Mouse (Mus musculus) frontal cortex, postnatal 10 days (tissue): ENCODE results near the gene Bbs9.

Experiments used
- DNase-seq, 2 experiments: peaks; one replicate each; pipeline ENCODE4 v3.0.0; 2022; ENCODE audit warnings: low spot score in 2 of 2, mixed read lengths in 1 of 2

The Bbs9 gene

GRCm38 (mm10) chr9:22468170-22468898 is 7.2 kb upstream of the Bbs9 start:
- DNase-seq = peak in 1 of 2 experiments; percentile 48

- no peak for DNase-seq
Observed at GRCm38 (mm10) chr9:22468899-22469259, 6.6 kb upstream of the Bbs9 start.

- no peak for DNase-seq
Observed at GRCm38 (mm10) chr9:22469643-22470042, 5.9 kb upstream of the Bbs9 start, which contains the start of gene Rp9. Gene Rp9, minus strand, starts transcription at chr9:22469743.

GRCm38 (mm10) chr9:22476265-22476664 is 750 bp downstream of the Bbs9 start:
- no peak for DNase-seq

GRCm38 (mm10) chr9:22478946-22479345 is 3.4 kb downstream of the Bbs9 start:
- no peak for DNase-seq

- DNase-seq = no peak
Observed at GRCm38 (mm10) chr9:22483866-22484561, 8.5 kb downstream of the Bbs9 start.

- DNase-seq = no peak
Observed at GRCm38 (mm10) chr9:22484562-22485308, 9.2 kb downstream of the Bbs9 start.

- DNase-seq = no peak
Observed at GRCm38 (mm10) chr9:22486211-22486610, 10.7 kb downstream of the Bbs9 start.

GRCm38 (mm10) chr9:22488963-22489362 is 13.4 kb downstream of the Bbs9 start:
- no peak for DNase-seq

GRCm38 (mm10) chr9:22494203-22494807 is 18.8 kb downstream of the Bbs9 start:
- DNase-seq = no peak

GRCm38 (mm10) chr9:22495133-22495532 is 19.6 kb downstream of the Bbs9 start:
- no peak for DNase-seq

- DNase-seq = no peak
Observed at GRCm38 (mm10) chr9:22497021-22497767, 21.7 kb downstream of the Bbs9 start.

- no peak for DNase-seq
Observed at GRCm38 (mm10) chr9:22502972-22503371, 27.5 kb downstream of the Bbs9 start.

GRCm38 (mm10) chr9:22503581-22503980 is 28.1 kb downstream of the Bbs9 start:
- no peak for DNase-seq

GRCm38 (mm10) chr9:22505574-22505973 is 30.1 kb downstream of the Bbs9 start:
- no peak for DNase-seq

- DNase-seq = no peak
Observed at GRCm38 (mm10) chr9:22515076-22515475, 39.6 kb downstream of the Bbs9 start.

- DNase-seq = peak in 1 of 2 experiments; percentile 34
Observed at GRCm38 (mm10) chr9:22518394-22519041, 43.0 kb downstream of the Bbs9 start.

GRCm38 (mm10) chr9:22523460-22523859 is 47.9 kb downstream of the Bbs9 start:
- DNase-seq = no peak

GRCm38 (mm10) chr9:22530734-22531489 is 55.4 kb downstream of the Bbs9 start:
- no peak for DNase-seq

- DNase-seq = no peak
Observed at GRCm38 (mm10) chr9:22532112-22532511, 56.6 kb downstream of the Bbs9 start.
